ENCODE assay signal across 7 mouse cellular contexts in genomic region chr16:90322850-90323528, GRCm38 (mm10). TPM values are rescaled to one million over a fixed set of nuclear protein-coding genes. Genes with fewer than 3 reads are reported as not detected.
DNase-seq lines count a peak whose midpoint lies in the region; ATAC-seq lines count a peak whose summit lies in the region.

No protein-coding gene starts in this region.

- peak; percentile 46; the same call in 1 of the 2 replicates for ATAC-seq in midbrain, embryonic 14.5 days (ENCODE audit: low FRiP score, low TSS enrichment)

- DNase-seq in adrenal gland, adult 2 months = peak; percentile 88
- peak; percentile 91 for DNase-seq in embryo, embryonic 10.5 days (ENCODE audit: low spot score)
- peak; percentile 56 for DNase-seq in gastrocnemius, postnatal 25 days
- peak; percentile 60 for DNase-seq in kidney, adult 11 months
- DNase-seq in left cerebral cortex, postnatal 36 days (ENCODE audit: low spot score in 2 of 2) = peak; percentile 78 to 82
- peak; percentile 90 for DNase-seq in midbrain, embryonic 14.5 days
- DNase-seq in spleen, adult 12 weeks (ENCODE audit: low spot score) = peak; percentile 26

- H3K36me3 ChIP-seq in midbrain, embryonic 14.5 days (ENCODE audit: control insufficient read depth, insufficient read depth, low read length) = no peaks in the 10 kb centered on the region

- WGBS in midbrain, embryonic 14.5 days = 34% methylated on average over 8 of the region's 8 CpGs

- H3K27ac ChIP-seq in midbrain, embryonic 14.5 days (replicated peaks; ENCODE audit: low read depth, low read length) = no peak overlapping the region

- no peak overlapping the region for H3K4me2 ChIP-seq in midbrain, embryonic 14.5 days (ENCODE audit: low read length)

- H3K9ac ChIP-seq in midbrain, embryonic 14.5 days (replicated peaks; ENCODE audit: low read length) = no peak overlapping the region

- intact Hi-C loops in left cerebral cortex, postnatal 36 days (cut with DNase I) = loop anchor here (2.0 kb wide), 1 partner anchor 390 kb away; no protein-coding TSS in a partner anchor

- no peak overlapping the region for H3K4me3 ChIP-seq in midbrain, embryonic 14.5 days (replicated peaks; ENCODE audit: low read depth, low read length)

- H3K9me3 ChIP-seq in midbrain, embryonic 14.5 days (ENCODE audit: control insufficient read depth, low read length) = no peaks in the 10 kb centered on the region

- H3K27me3 ChIP-seq in midbrain, embryonic 14.5 days (ENCODE audit: control insufficient read depth, insufficient read depth, low read length) = no peaks in the 10 kb centered on the region

- peaks cover 4% of the 10 kb centered on the region; the same call in 1 of the 2 replicates for H3K4me1 ChIP-seq in midbrain, embryonic 14.5 days (ENCODE audit: control insufficient read depth, insufficient read depth, low read length)

RNA-seq across cellular contexts. Expression of gene Scaf4, which starts 38.7 kb away (rescaled TPM):
- 10 to 100 TPM; 32.8 to 53.7 TPM for total RNA-seq in adrenal gland, adult 2 months (2021)
- polyA plus RNA-seq in adrenal gland, adult 2 months (2012; rRNA removed) = 76.9 and 81.3 TPM in 2 replicates
- 10 to 100 TPM; 16.6 to 18.2 TPM for total RNA-seq in gastrocnemius, postnatal 25 days (2021)
- 10 to 100 TPM; 35.0 to 58.2 TPM for total RNA-seq in left cerebral cortex, postnatal 36 days (2021)
- 18.9 and 28.2 TPM in 2 replicates for polyA plus RNA-seq in midbrain, embryonic 14.5 days (2014; fragmentation: Nextera tagmentation; extraction: Ambion mirVana)

Comparison
In these comparisons a context has a peak if more than half of its experiments do, and no peak if none do; other contexts are left out.
1. DNase-seq: peak in every context shown above with its lines; median percentile 91 in embryo, embryonic 10.5 days; 90 in midbrain, embryonic 14.5 days; 88 in adrenal gland, adult 2 months; 80 in left cerebral cortex, postnatal 36 days; 60 in kidney, adult 11 months; 56 in gastrocnemius, postnatal 25 days; 26 in spleen, adult 12 weeks.